Mouse (Mus musculus): Measurements from ENCODE around the gene Adamts2.

The Adamts2 gene

GRCm38 (mm10) chr11:50601641-50602355 is at the start of gene Adamts2:
Gene Adamts2 (plus strand): TSS chr11:50602084.
- no peak for DNase-seq (ENCODE audit: low read depth in 1 of 2, low spot score in 2 of 2)

- DNase-seq (ENCODE audit: low read depth in 1 of 2, low spot score in 2 of 2): no peak
Measured at GRCm38 (mm10) chr11:50557064-50557463, 44.8 kb upstream of the Adamts2 start.

GRCm38 (mm10) chr11:50559108-50559507 is 42.8 kb upstream of the Adamts2 start:
- no peak for DNase-seq (ENCODE audit: low read depth in 1 of 2, low spot score in 2 of 2)

GRCm38 (mm10) chr11:50565466-50566211 is 36.2 kb upstream of the Adamts2 start:
- DNase-seq (ENCODE audit: low read depth in 1 of 2, low spot score in 2 of 2): no peak

- no peak for DNase-seq (ENCODE audit: low read depth in 1 of 2, low spot score in 2 of 2)
Measured at GRCm38 (mm10) chr11:50571448-50571847, 30.4 kb upstream of the Adamts2 start.

GRCm38 (mm10) chr11:50576521-50576920 is 25.4 kb upstream of the Adamts2 start:
- DNase-seq (ENCODE audit: low read depth in 1 of 2, low spot score in 2 of 2): no peak

- no peak for DNase-seq (ENCODE audit: low read depth in 1 of 2, low spot score in 2 of 2)
Measured at GRCm38 (mm10) chr11:50587026-50587425, 14.9 kb upstream of the Adamts2 start.

- DNase-seq (ENCODE audit: low read depth in 1 of 2, low spot score in 2 of 2): peak in 1 of 2 experiments; percentile 21
Measured at GRCm38 (mm10) chr11:50587787-50588186, 14.1 kb upstream of the Adamts2 start.

- DNase-seq (ENCODE audit: low read depth in 1 of 2, low spot score in 2 of 2): no peak
Measured at GRCm38 (mm10) chr11:50589060-50589459, 12.8 kb upstream of the Adamts2 start.

GRCm38 (mm10) chr11:50591053-50591452 is 10.8 kb upstream of the Adamts2 start:
- no peak for DNase-seq (ENCODE audit: low read depth in 1 of 2, low spot score in 2 of 2)

GRCm38 (mm10) chr11:50592892-50593553 is 8.9 kb upstream of the Adamts2 start:
- no peak for DNase-seq (ENCODE audit: low read depth in 1 of 2, low spot score in 2 of 2)

- DNase-seq (ENCODE audit: low read depth in 1 of 2, low spot score in 2 of 2): no peak
Measured at GRCm38 (mm10) chr11:50596571-50596970, 5.3 kb upstream of the Adamts2 start.

- no peak for DNase-seq (ENCODE audit: low read depth in 1 of 2, low spot score in 2 of 2)
Measured at GRCm38 (mm10) chr11:50599156-50599555, 2.7 kb upstream of the Adamts2 start.

- DNase-seq (ENCODE audit: low read depth in 1 of 2, low spot score in 2 of 2): no peak
Measured at GRCm38 (mm10) chr11:50602356-50603081, 635 bp downstream of the Adamts2 start.

- DNase-seq (ENCODE audit: low read depth in 1 of 2, low spot score in 2 of 2): no peak
Measured at GRCm38 (mm10) chr11:50603082-50603910, 1.4 kb downstream of the Adamts2 start.

GRCm38 (mm10) chr11:50604371-50604770 is 2.5 kb downstream of the Adamts2 start:
- no peak for DNase-seq (ENCODE audit: low read depth in 1 of 2, low spot score in 2 of 2)

GRCm38 (mm10) chr11:50611181-50611580 is 9.3 kb downstream of the Adamts2 start:
- no peak for DNase-seq (ENCODE audit: low read depth in 1 of 2, low spot score in 2 of 2)

- no peak for DNase-seq (ENCODE audit: low read depth in 1 of 2, low spot score in 2 of 2)
Measured at GRCm38 (mm10) chr11:50617015-50617543, 15.2 kb downstream of the Adamts2 start.

- no peak for DNase-seq (ENCODE audit: low read depth in 1 of 2, low spot score in 2 of 2)
Measured at GRCm38 (mm10) chr11:50620926-50621325, 19.0 kb downstream of the Adamts2 start.

GRCm38 (mm10) chr11:50621364-50621763 is 19.5 kb downstream of the Adamts2 start:
- no peak for DNase-seq (ENCODE audit: low read depth in 1 of 2, low spot score in 2 of 2)
